ENCODE assay signal across 8 mouse cellular contexts in the genomic region with DNA sequence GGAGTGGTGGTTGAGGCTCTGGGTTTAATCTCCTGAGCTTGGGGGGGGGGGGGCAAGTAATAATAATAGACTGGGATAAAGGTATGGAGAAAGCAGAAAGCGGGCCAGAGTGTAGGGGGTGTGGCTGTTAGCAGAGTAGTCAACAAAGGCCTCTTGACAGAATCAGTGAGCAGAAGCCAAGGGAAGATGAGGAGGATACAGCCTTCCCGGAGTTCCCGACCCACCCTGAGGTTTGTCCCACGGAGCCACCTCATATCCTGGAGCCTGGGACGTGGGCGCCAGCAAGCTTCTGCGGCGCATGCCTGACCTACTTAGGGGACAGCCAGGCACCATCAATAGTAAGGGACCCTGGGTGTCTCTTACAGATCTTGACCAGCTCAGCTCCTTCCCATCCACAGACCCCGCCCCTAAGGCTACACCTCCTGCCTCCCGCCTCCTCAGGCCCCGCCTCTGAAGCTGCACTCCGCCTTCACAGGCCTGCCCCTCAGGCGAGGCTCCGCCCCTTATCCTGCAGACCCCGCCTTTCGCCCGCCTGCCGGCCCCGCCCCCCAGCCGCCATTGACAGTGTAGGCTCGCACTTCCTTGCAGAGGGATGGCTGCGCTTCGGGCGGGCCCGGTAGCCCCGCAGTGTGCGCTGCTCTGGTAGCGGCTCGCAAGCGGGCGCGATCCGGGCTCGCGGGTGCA. TPM values are rescaled to one million over a fixed set of nuclear protein-coding genes. Genes with fewer than 3 reads are reported as not detected.
DNase-seq lines count a peak whose midpoint lies in the region; ATAC-seq and TF ChIP-seq lines count a peak whose summit lies in the region.

Klhl36 (plus strand) TSS at position 561 of the 684 bp plus-strand sequence.

- WGBS in hindbrain, postnatal 0 days = 2% methylated on average over 35 of the region's 35 CpGs

- peak within 1 kb of the TSS; percentile 82 for H3K4me3 ChIP-seq in gastrocnemius, adult 2 months
- H3K4me3 ChIP-seq in hindbrain, postnatal 0 days (ENCODE audit: low read length) = peak within 1 kb of the TSS; percentile 88
- H3K4me3 ChIP-seq in left cerebral cortex, adult 2 months = peak within 1 kb of the TSS; percentile 97

- H3K27ac ChIP-seq in gastrocnemius, adult 2 months = peak within 1 kb of the TSS; percentile 80
- H3K27ac ChIP-seq in hindbrain, postnatal 0 days = peak within 1 kb of the TSS; percentile 76
- peak within 1 kb of the TSS; percentile 77 for H3K27ac ChIP-seq in left cerebral cortex, adult 2 months

- no peaks in the 10 kb centered on the region for H3K36me3 ChIP-seq in hindbrain, postnatal 0 days (ENCODE audit: insufficient read depth, low read length)

- peak within 1 kb of the TSS; percentile 93 for H3K4me2 ChIP-seq in hindbrain, postnatal 0 days (ENCODE audit: low read depth, low read length)

- no peaks in the 10 kb centered on the region for H3K27me3 ChIP-seq in hindbrain, postnatal 0 days (ENCODE audit: insufficient read depth, low read length)

- H3K4me1 ChIP-seq in hindbrain, postnatal 0 days (ENCODE audit: insufficient read depth, low read length) = no peaks in the 10 kb centered on the region

- H3K9me3 ChIP-seq in hindbrain, postnatal 0 days (ENCODE audit: low read length) = no peaks in the 10 kb centered on the region

- intact Hi-C loops in gastrocnemius, adult 2 months (cut with DNase I) = no loop called here
- intact Hi-C loops in left cerebral cortex, adult 2 months (cut with DNase I) = loop anchor here (2.0 kb wide), 1 partner anchor 65 kb away; no protein-coding TSS in a partner anchor

- H3K9ac ChIP-seq in hindbrain, postnatal 0 days (replicated peaks; ENCODE audit: low read length) = peak within 1 kb of the TSS; percentile 84

- no peak for TF ChIP-seq CTCF in gastrocnemius, adult 2 months (IDR thresholded peaks at IDR 0.05)
- TF ChIP-seq CTCF in hindbrain, postnatal 0 days (IDR thresholded peaks at IDR 0.05; ENCODE audit: low read depth) = no peak
- no peak for TF ChIP-seq CTCF in left cerebral cortex, adult 2 months (IDR thresholded peaks at IDR 0.05)

- DNase-seq in ZHBTc4 (ENCODE audit: low read depth, low spot score) = peak; percentile 97
- peak; percentile 98 for DNase-seq in gastrocnemius, adult 2 months
- peak; percentile 96 for DNase-seq in hindbrain, postnatal 0 days (ENCODE audit: low spot score)
- DNase-seq in left cerebral cortex, adult 2 months (ENCODE audit: extremely low spot score in 1 of 2, low spot score in 2 of 2) = peak; percentile 94 to 95
- DNase-seq in right cerebral cortex, adult 2 months (ENCODE audit: low spot score in 2 of 2) = peak; percentile 92 to 93
- peak; percentile 98 for DNase-seq in urinary bladder, postnatal 14 days (ENCODE audit: low spot score)

- ATAC-seq in common myeloid progenitor, adult 5-6 weeks (replicated peaks; ENCODE audit: low read depth, poor library complexity, severe bottlenecking) = peak; percentile 94
- peak; percentile 96 for ATAC-seq in hindbrain, postnatal 0 days
- ATAC-seq in megakaryocyte, adult 5-6 weeks (ENCODE audit: poor library complexity, severe bottlenecking) = peak; percentile 96

RNA-seq across cellular contexts. Expression of gene Klhl36, which starts in this region (rescaled TPM):
- total RNA-seq in common myeloid progenitor, adult 5-6 weeks (2017) = 5.7 and 7.4 TPM in 2 replicates
- 1 to 10 TPM in 1 of 2 experiments, under 1 TPM in 1; 0.71 to 1.1 TPM for total RNA-seq in gastrocnemius, adult 2 months (2021)
- total RNA-seq in hindbrain, postnatal 0 days (2014; rRNA removed) = 36.6 and 37.3 TPM in 2 replicates
- 20.6 and 22.0 TPM in 2 replicates for polyA plus RNA-seq in hindbrain, postnatal 0 days (2015; fragmentation: Nextera tagmentation; extraction: Ambion mirVana)
- total RNA-seq in left cerebral cortex, adult 2 months (2021) = 1 to 10 TPM; 7.2 to 8.9 TPM
- total RNA-seq in megakaryocyte, adult 5-6 weeks (2015) = 2.7 and 5.5 TPM in 2 replicates
- total RNA-seq in megakaryocyte, adult 5-6 weeks (2017) = 8.5 and 9.2 TPM in 2 replicates

Comparison
In these comparisons a context has a peak if more than half of its experiments do, and no peak if none do; other contexts are left out.
1. Peak in every context shown above with its lines: DNase-seq, ATAC-seq, H3K4me3 ChIP-seq and H3K27ac ChIP-seq.